Mouse (Mus musculus) bone marrow, adult 2 months (tissue): ENCODE measurements at regions not wholly inside any gene's neighbourhood (a gene's known extent, or its start where the extent isn't known, plus 50 kb on each side); places are given as distances from the start of the nearest gene placed in this dataset.

Experiments
- H3K27ac ChIP-seq: fragments of 200-500 bp; 2 replicates; pipeline ENCODE4 v1.5.1; 2012; ENCODE audit warnings: low read depth, mild to moderate bottlenecking, control low read depth, inconsistent platforms, low read length; ENCODE audit not compliant: control insufficient read depth, poor library complexity, insufficient read depth
- H3K4me1 ChIP-seq: fragments of 200-500 bp; 2 replicates; pipeline ENCODE4 v1.6.1; 2011; ENCODE audit warnings: low read length; ENCODE audit not compliant: control insufficient read depth, insufficient read depth
- H3K4me3 ChIP-seq: fragments of 200-500 bp; replicated peaks from 2 replicates; pipeline ENCODE3; 2011; ENCODE audit warnings: mild to moderate bottlenecking, low read depth, low read length, control low read depth; ENCODE audit not compliant: control insufficient read depth
- CTCF ChIP-seq: fragments of 200-500 bp; IDR thresholded peaks from 2 replicates; pipeline ENCODE4 v1.5.1; 2011; ENCODE audit warnings: low read length, control low read depth; ENCODE audit not compliant: control insufficient read depth, insufficient read depth
- POLR2A ChIP-seq: fragments of 200-500 bp; IDR thresholded peaks from 2 replicates; pipeline ENCODE4 v1.6.1; 2011; ENCODE audit warnings: low read depth, mild to moderate bottlenecking, control low read depth, low read length, borderline replicate concordance; ENCODE audit not compliant: control insufficient read depth
- WGBS: fragments of 180-500 bp; shearing (Covaris S2); methylation state at CpG from one replicate; pipeline ENCODE4 v1.1.7; 2018; 5-methylcytosine and 5-hydroxymethylcytosine counted together

GRCm38 (mm10) chr2:133716243-133716642 is 164.3 kb downstream of the Bmp2 start:
- no peak overlapping the region for H3K27ac ChIP-seq
- H3K4me1 ChIP-seq: no peaks in the 10 kb centered on the region
- TF ChIP-seq POLR2A (no peak), CTCF (no peak)
- 61% methylated on average over 5 of the region's 5 CpGs for WGBS
- no peak overlapping the region for H3K4me3 ChIP-seq

- no peaks in the 10 kb centered on the region for H3K4me1 ChIP-seq
- no peak overlapping the region for H3K4me3 ChIP-seq
- WGBS: 86% methylated on average over 2 of the region's 2 CpGs
- no peak overlapping the region for H3K27ac ChIP-seq
- TF ChIP-seq POLR2A (no peak), CTCF (no peak)
Measured at GRCm38 (mm10) chr2:133717076-133717475, 165.1 kb downstream of the Bmp2 start.

GRCm38 (mm10) chr2:133724310-133724709 is 172.4 kb downstream of the Bmp2 start:
- H3K4me1 ChIP-seq: no peaks in the 10 kb centered on the region
- TF ChIP-seq CTCF (no peak), POLR2A (no peak)
- H3K27ac ChIP-seq: no peak overlapping the region
- WGBS: 72% methylated on average over 7 of the region's 7 CpGs
- no peak overlapping the region for H3K4me3 ChIP-seq

- Histone ChIP-seq H3K4me3 (no peak overlapping the region), H3K4me1 (no peaks in the 10 kb centered on the region), H3K27ac (no peak overlapping the region)
- 79% methylated on average over 6 of the region's 6 CpGs for WGBS
- TF ChIP-seq POLR2A (no peak), CTCF (no peak)
Measured at GRCm38 (mm10) chr2:133724757-133725156, 172.8 kb downstream of the Bmp2 start.

GRCm38 (mm10) chr2:133734469-133735225 is 182.7 kb downstream of the Bmp2 start:
- Histone ChIP-seq H3K4me1 (no peaks in the 10 kb centered on the region), H3K27ac (no peak overlapping the region), H3K4me3 (no peak overlapping the region)
- TF ChIP-seq POLR2A: no peak
- no peak for TF ChIP-seq CTCF
- 73% methylated on average over 9 of the region's 9 CpGs for WGBS

- 60% methylated on average over 10 of the region's 10 CpGs for WGBS
- H3K27ac ChIP-seq: no peak overlapping the region
- TF ChIP-seq POLR2A (no peak), CTCF (no peak)
- no peaks in the 10 kb centered on the region for H3K4me1 ChIP-seq
- H3K4me3 ChIP-seq: no peak overlapping the region
Measured at GRCm38 (mm10) chr2:133738839-133739430, 187.0 kb downstream of the Bmp2 start.

- Histone ChIP-seq H3K4me1 (no peaks in the 10 kb centered on the region), H3K4me3 (no peak overlapping the region), H3K27ac (no peak overlapping the region)
- TF ChIP-seq CTCF: no peak
- WGBS: 59% methylated on average over 4 of the region's 4 CpGs
Measured at GRCm38 (mm10) chr2:133748493-133748892, 196.5 kb downstream of the Bmp2 start.

- Histone ChIP-seq H3K4me3 (no peak overlapping the region), H3K27ac (no peak overlapping the region), H3K4me1 (no peaks in the 10 kb centered on the region)
- 79% methylated on average over 4 of the region's 4 CpGs for WGBS
- TF ChIP-seq CTCF (no peak), POLR2A (no peak)
Measured at GRCm38 (mm10) chr2:133749846-133750637, 198.1 kb downstream of the Bmp2 start.
